Mouse (Mus musculus) neural tube, embryonic 15.5 days (tissue): ENCODE measurements at regions not wholly inside any gene's neighbourhood (a gene's known extent, or its start where the extent isn't known, plus 50 kb on each side); places are given as distances from the start of the nearest gene placed in this dataset.

Experiments used
- ATAC-seq: fragments of 200-750 bp; cut with Nextera tagmentation; 2 replicates; pipeline ENCODE4 v1.8.0; 2017; ENCODE audit warnings: mild to moderate bottlenecking, moderate TSS enrichment, moderate library complexity; ENCODE audit not compliant: low FRiP score
- H3K27ac ChIP-seq: fragments of 300-500 bp; sonication (generic); replicated peaks from 2 replicates; pipeline ENCODE4 v1.5.1; 2015; ENCODE audit warnings: mild to moderate bottlenecking, inconsistent platforms
- H3K27me3 ChIP-seq: fragments of 300-500 bp; sonication (generic); replicated peaks from 2 replicates; pipeline ENCODE4 v1.6.1; 2015; ENCODE audit warnings: inconsistent platforms
- H3K36me3 ChIP-seq: fragments of 300-500 bp; sonication (generic); 2 replicates; pipeline ENCODE4 v1.6.1; 2015; ENCODE audit warnings: inconsistent platforms
- H3K4me1 ChIP-seq: fragments of 300-500 bp; sonication (generic); 2 replicates; pipeline ENCODE4 v1.6.1; 2015; ENCODE audit warnings: inconsistent platforms
- H3K4me2 ChIP-seq: fragments of 300-500 bp; sonication (generic); 2 replicates; pipeline ENCODE4 v1.6.1; 2015; ENCODE audit warnings: inconsistent platforms, mild to moderate bottlenecking, moderate library complexity
- H3K4me3 ChIP-seq: fragments of 300-500 bp; sonication (generic); replicated peaks from 2 replicates; pipeline ENCODE4 v1.5.1; 2015; ENCODE audit warnings: mild to moderate bottlenecking, inconsistent platforms
- H3K9ac ChIP-seq: fragments of 300-500 bp; sonication (generic); replicated peaks from 2 replicates; pipeline ENCODE4 v1.6.1; 2015; ENCODE audit warnings: mild to moderate bottlenecking, inconsistent platforms
- H3K9me3 ChIP-seq: fragments of 300-500 bp; sonication (generic); replicated peaks from 2 replicates; pipeline ENCODE4 v1.6.1; 2016; ENCODE audit warnings: inconsistent platforms
- WGBS: fragments of 180-500 bp; shearing (Covaris S2); methylation state at CpG from one replicate; pipeline ENCODE4 v1.1.7; 2015; ENCODE audit warnings: mixed read lengths; 5-methylcytosine and 5-hydroxymethylcytosine counted together

- H3K4me1 ChIP-seq: 0 out of 2 replicates have a peak, but pooled peaks cover 6% of the 10 kb centered on the region
- H3K4me3 ChIP-seq: no peak overlapping the region
- no peaks in the 10 kb centered on the region for H3K9me3 ChIP-seq
- H3K27me3 ChIP-seq: no peaks in the 10 kb centered on the region
- no peaks in the 10 kb centered on the region for H3K36me3 ChIP-seq
- ATAC-seq: no peak
- no peak overlapping the region for H3K4me2 ChIP-seq
- 81% methylated on average over 6 of the region's 6 CpGs for WGBS
- no peak overlapping the region for H3K27ac ChIP-seq
- H3K9ac ChIP-seq: no peak overlapping the region
Measured at GRCm38 (mm10) chr15:86996196-86996595, 547.9 kb upstream of the Fam19a5 start.

DNA sequence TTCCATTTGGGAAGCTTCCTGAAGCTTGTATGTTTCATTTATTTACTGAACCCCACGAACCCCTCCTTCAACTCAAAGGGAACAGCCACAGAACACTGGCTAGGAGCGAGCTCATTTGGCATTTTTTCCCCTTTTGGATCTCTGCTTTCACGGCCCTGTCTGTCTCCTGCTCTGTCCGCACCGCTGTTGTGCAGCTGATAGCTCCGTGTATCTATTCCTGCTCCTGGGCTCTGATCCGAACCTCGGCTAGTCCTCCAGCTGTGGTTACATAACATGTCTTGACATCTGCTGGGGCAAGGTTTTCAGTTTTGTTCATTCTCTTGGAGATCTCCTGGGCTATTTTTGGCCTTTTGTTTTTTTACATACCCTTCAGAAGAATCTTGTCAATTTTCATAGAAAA, 525.1 kb upstream of the Fam19a5 start:
- Histone ChIP-seq H3K9ac (no peak overlapping the region), H3K4me2 (no peak overlapping the region), H3K9me3 (no peaks in the 10 kb centered on the region), H3K27me3 (no peaks in the 10 kb centered on the region), H3K36me3 (no peaks in the 10 kb centered on the region), H3K27ac (no peak overlapping the region), H3K4me3 (no peak overlapping the region), H3K4me1 (0 out of 2 replicates have a peak, but pooled peaks cover 3% of the 10 kb centered on the region)
- no peak for ATAC-seq
- WGBS: 82% methylated on average over 8 of the region's 8 CpGs

- WGBS: 81% methylated on average over 13 of the region's 13 CpGs
- no peak overlapping the region for H3K9ac ChIP-seq
- H3K36me3 ChIP-seq: no peaks in the 10 kb centered on the region
- no peak overlapping the region for H3K27ac ChIP-seq
- H3K4me2 ChIP-seq: no peak overlapping the region
- H3K27me3 ChIP-seq: no peaks in the 10 kb centered on the region
- ATAC-seq: no peak
- H3K4me3 ChIP-seq: no peak overlapping the region
- H3K4me1 ChIP-seq: no peaks in the 10 kb centered on the region
- no peaks in the 10 kb centered on the region for H3K9me3 ChIP-seq
Measured at GRCm38 (mm10) chr15:87045971-87046370, 498.1 kb upstream of the Fam19a5 start.

GRCm38 (mm10) chr15:87054186-87054585, 489.9 kb upstream of the Fam19a5 start:
- H3K9ac ChIP-seq: no peak overlapping the region
- no peaks in the 10 kb centered on the region for H3K36me3 ChIP-seq
- H3K27me3 ChIP-seq: no peaks in the 10 kb centered on the region
- H3K27ac ChIP-seq: no peak overlapping the region
- no peaks in the 10 kb centered on the region for H3K9me3 ChIP-seq
- no peak overlapping the region for H3K4me3 ChIP-seq
- WGBS: 90% methylated on average over 12 of the region's 12 CpGs
- H3K4me1 ChIP-seq: no peaks in the 10 kb centered on the region
- ATAC-seq: no peak
- H3K4me2 ChIP-seq: no peak overlapping the region

DNA sequence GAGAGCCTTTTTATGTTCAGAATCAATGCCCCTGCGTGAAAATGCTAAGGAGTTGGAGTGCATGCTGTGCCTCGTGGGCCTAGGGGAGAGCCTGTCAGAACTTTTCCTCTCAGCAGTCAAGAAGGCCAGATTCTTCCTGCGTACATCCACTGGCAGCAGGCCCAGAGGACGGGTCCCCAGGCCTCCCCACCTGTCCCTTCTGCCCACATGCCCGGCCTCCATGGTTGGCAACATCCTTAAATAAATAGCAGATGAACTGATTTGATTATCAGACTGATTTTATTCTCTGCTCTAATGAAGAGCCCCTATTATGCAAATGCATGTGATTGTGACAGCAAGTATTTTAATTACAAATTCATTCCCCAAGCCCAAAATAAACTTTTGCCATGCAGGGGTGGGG, 479.2 kb upstream of the Fam19a5 start:
- 35% methylated on average over 5 of the region's 5 CpGs for WGBS
- no peak overlapping the region for H3K27ac ChIP-seq
- no peak overlapping the region for H3K4me2 ChIP-seq
- no peak for ATAC-seq
- no peaks in the 10 kb centered on the region for H3K36me3 ChIP-seq
- no peak overlapping the region for H3K9ac ChIP-seq
- peaks cover 3% of the 10 kb centered on the region; the same call in 1 of the 2 replicates for H3K4me1 ChIP-seq
- H3K4me3 ChIP-seq: no peak overlapping the region
- H3K27me3 ChIP-seq: no peaks in the 10 kb centered on the region
- no peaks in the 10 kb centered on the region for H3K9me3 ChIP-seq

GRCm38 (mm10) chr15:87068261-87068660, 475.8 kb upstream of the Fam19a5 start:
- H3K36me3 ChIP-seq: no peaks in the 10 kb centered on the region
- no peak for ATAC-seq
- WGBS: 85% methylated on average over 13 of the region's 13 CpGs
- H3K4me1 ChIP-seq: peaks cover 3% of the 10 kb centered on the region; the same call in 1 of the 2 replicates
- no peak overlapping the region for H3K27ac ChIP-seq
- no peaks in the 10 kb centered on the region for H3K9me3 ChIP-seq
- no peak overlapping the region for H3K9ac ChIP-seq
- no peaks in the 10 kb centered on the region for H3K27me3 ChIP-seq
- H3K4me3 ChIP-seq: no peak overlapping the region
- no peak overlapping the region for H3K4me2 ChIP-seq

DNA sequence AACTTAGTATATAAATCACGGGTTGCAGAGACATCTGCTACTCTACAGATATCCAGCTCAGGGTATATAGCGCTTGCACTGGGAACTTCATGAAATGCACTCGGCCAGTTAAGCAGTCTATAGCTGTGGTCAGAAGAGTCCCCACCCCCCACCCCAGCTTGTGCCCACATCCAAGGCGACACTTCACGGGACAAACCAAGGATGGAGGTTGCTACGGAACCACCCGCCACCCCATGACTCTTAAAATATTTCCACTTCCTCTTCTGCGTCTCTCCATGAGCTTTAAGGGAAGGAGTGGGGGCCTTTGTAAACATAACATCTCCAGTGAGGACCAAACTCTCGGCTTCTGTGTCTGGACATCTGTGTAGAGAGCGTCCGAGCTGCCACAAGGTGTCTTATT, 469.5 kb upstream of the Fam19a5 start:
- no peak overlapping the region for H3K4me2 ChIP-seq
- no peak overlapping the region for H3K27ac ChIP-seq
- no peaks in the 10 kb centered on the region for H3K27me3 ChIP-seq
- WGBS: 87% methylated on average over 11 of the region's 11 CpGs
- no peaks in the 10 kb centered on the region for H3K36me3 ChIP-seq
- no peak overlapping the region for H3K9ac ChIP-seq
- 0 out of 2 replicates have a peak, but pooled peaks cover 4% of the 10 kb centered on the region for H3K4me1 ChIP-seq
- ATAC-seq: no peak
- H3K4me3 ChIP-seq: no peak overlapping the region
- H3K9me3 ChIP-seq: no peaks in the 10 kb centered on the region

GRCm38 (mm10) chr15:87089827-87090226, 454.3 kb upstream of the Fam19a5 start:
- H3K4me1 ChIP-seq: no peaks in the 10 kb centered on the region
- no peak overlapping the region for H3K4me2 ChIP-seq
- WGBS: 37% methylated on average over 5 of the region's 5 CpGs
- H3K9me3 ChIP-seq: no peaks in the 10 kb centered on the region
- ATAC-seq: no peak
- H3K36me3 ChIP-seq: no peaks in the 10 kb centered on the region
- no peak overlapping the region for H3K9ac ChIP-seq
- H3K27ac ChIP-seq: no peak overlapping the region
- no peak overlapping the region for H3K4me3 ChIP-seq
- no peaks in the 10 kb centered on the region for H3K27me3 ChIP-seq

GRCm38 (mm10) chr15:87091048-87091777, 452.9 kb upstream of the Fam19a5 start:
- H3K36me3 ChIP-seq: no peaks in the 10 kb centered on the region
- no peaks in the 10 kb centered on the region for H3K4me1 ChIP-seq
- WGBS: 72% methylated on average over 7 of the region's 7 CpGs
- H3K4me3 ChIP-seq: no peak overlapping the region
- H3K27ac ChIP-seq: no peak overlapping the region
- H3K4me2 ChIP-seq: no peak overlapping the region
- H3K9me3 ChIP-seq: no peaks in the 10 kb centered on the region
- H3K9ac ChIP-seq: no peak overlapping the region
- no peak for ATAC-seq
- H3K27me3 ChIP-seq: no peaks in the 10 kb centered on the region

GRCm38 (mm10) chr15:87097206-87097605, 446.9 kb upstream of the Fam19a5 start:
- no peak overlapping the region for H3K9ac ChIP-seq
- no peaks in the 10 kb centered on the region for H3K9me3 ChIP-seq
- 53% methylated on average over 4 of the region's 4 CpGs for WGBS
- no peaks in the 10 kb centered on the region for H3K36me3 ChIP-seq
- H3K27ac ChIP-seq: no peak overlapping the region
- H3K4me1 ChIP-seq: no peaks in the 10 kb centered on the region
- H3K4me3 ChIP-seq: no peak overlapping the region
- H3K27me3 ChIP-seq: no peaks in the 10 kb centered on the region
- no peak overlapping the region for H3K4me2 ChIP-seq
- ATAC-seq: no peak

DNA sequence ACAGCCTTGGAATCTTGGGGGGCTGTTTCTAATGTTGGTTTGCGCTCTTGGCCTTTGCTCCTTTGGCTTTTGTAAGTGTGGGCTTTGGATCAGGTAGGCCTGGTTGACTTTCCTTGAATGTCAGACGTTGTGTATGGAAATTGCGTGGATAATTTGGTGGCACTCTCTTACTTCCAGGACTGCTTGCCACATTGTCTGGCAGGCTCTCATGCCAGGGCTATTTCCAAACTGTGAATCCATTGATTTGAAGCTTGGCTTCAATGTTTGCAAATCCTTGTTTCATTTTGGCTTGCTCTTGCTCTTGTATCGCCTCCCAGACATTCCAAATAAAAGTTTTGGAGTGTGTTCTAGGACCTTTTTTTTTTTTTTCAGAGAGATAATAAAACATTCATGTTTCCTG, 443.0 kb upstream of the Fam19a5 start:
- no peak for ATAC-seq
- 83% methylated on average over 4 of the region's 4 CpGs for WGBS

DNA sequence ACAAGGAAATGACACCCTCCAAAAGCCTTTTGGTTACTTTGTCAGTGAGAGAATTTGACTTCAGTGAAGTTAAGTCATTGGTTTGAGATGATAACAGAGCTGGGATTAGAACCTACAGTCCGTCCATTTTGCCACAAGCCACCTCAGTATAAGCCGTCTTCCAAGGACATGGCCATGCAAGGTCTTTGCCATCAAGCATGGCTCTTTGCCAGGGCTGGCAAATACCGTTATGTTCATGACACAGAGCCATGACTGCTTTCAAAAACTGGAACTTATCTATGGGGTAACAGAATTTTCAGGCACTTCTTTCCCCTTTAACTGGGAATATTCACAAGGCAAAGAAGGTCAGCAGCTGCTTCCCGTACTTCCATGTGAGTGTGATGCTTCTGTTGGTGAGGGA, 441.9 kb upstream of the Fam19a5 start:
- H3K9ac ChIP-seq: no peak overlapping the region
- H3K9me3 ChIP-seq: no peaks in the 10 kb centered on the region
- H3K4me1 ChIP-seq: no peaks in the 10 kb centered on the region
- no peak overlapping the region for H3K27ac ChIP-seq
- ATAC-seq: no peak
- H3K4me3 ChIP-seq: no peak overlapping the region
- H3K4me2 ChIP-seq: no peak overlapping the region
- no peaks in the 10 kb centered on the region for H3K36me3 ChIP-seq
- H3K27me3 ChIP-seq: no peaks in the 10 kb centered on the region
- WGBS: 80% methylated on average over 4 of the region's 4 CpGs

More for the DNA sequence above, 443.0 kb upstream of the Fam19a5 start:
- no peak overlapping the region for H3K4me3 ChIP-seq
- no peaks in the 10 kb centered on the region for H3K36me3 ChIP-seq
- H3K9ac ChIP-seq: no peak overlapping the region
- H3K4me2 ChIP-seq: no peak overlapping the region
- no peaks in the 10 kb centered on the region for H3K4me1 ChIP-seq
- no peaks in the 10 kb centered on the region for H3K27me3 ChIP-seq
- no peak overlapping the region for H3K27ac ChIP-seq
- no peaks in the 10 kb centered on the region for H3K9me3 ChIP-seq
